Mouse (Mus musculus): ENCODE data around the gene Hectd2. TPM values are rescaled to one million over a fixed set of nuclear protein-coding genes. Genes with fewer than 3 reads are reported as not detected.

Hectd2 gene
- 7.7 and 8.1 TPM in 2 replicates for polyA plus RNA-seq (2015; fragmentation: Nextera tagmentation; extraction: Ambion mirVana)

- H3K36me3 ChIP-seq: no peaks in the 10 kb centered on the region
Measured at GRCm38 (mm10) chr19:36554046-36554784, at the start of gene Hectd2. Gene Hectd2, plus strand, starts transcription at chr19:36554639.

GRCm38 (mm10) chr19:36504716-36505115, 49.7 kb upstream of the Hectd2 start:
- H3K4me3 ChIP-seq: no peak overlapping the region
- 88% methylated on average over 2 of the region's 2 CpGs for WGBS
- H3K27ac ChIP-seq (replicated peaks): no peak overlapping the region
- 0 out of 2 replicates have a peak, but pooled peaks cover 3% of the 10 kb centered on the region for H3K4me1 ChIP-seq (replicated peaks)
- no peak overlapping the region for H3K4me2 ChIP-seq
- H3K27me3 ChIP-seq: no peaks in the 10 kb centered on the region
- H3K9ac ChIP-seq: no peak overlapping the region
- H3K36me3 ChIP-seq: no peaks in the 10 kb centered on the region
- no peak for ATAC-seq (ENCODE audit: low read depth)
- no peaks in the 10 kb centered on the region for H3K9me3 ChIP-seq

More at GRCm38 (mm10) chr19:36554046-36554784, at the start of gene Hectd2:
- peak within 1 kb of the TSS; percentile 92 for H3K27ac ChIP-seq (replicated peaks)
- ATAC-seq (ENCODE audit: low read depth): peak; percentile 91
- peaks cover 15% of the 10 kb centered on the region for H3K4me1 ChIP-seq (replicated peaks)
- 0% methylated on average over 28 of the region's 92 CpGs for WGBS
- peak within 1 kb of the TSS; percentile 91 for H3K9ac ChIP-seq
- peaks cover 10% of the 10 kb centered on the region for H3K27me3 ChIP-seq
- peak within 1 kb of the TSS; percentile 70 for H3K4me3 ChIP-seq
- H3K4me2 ChIP-seq: peak within 1 kb of the TSS; percentile 85
- no peaks in the 10 kb centered on the region for H3K9me3 ChIP-seq

GRCm38 (mm10) chr19:36511305-36511704, 43.1 kb upstream of the Hectd2 start:
- Histone ChIP-seq H3K4me3 (no peak overlapping the region), H3K9me3 (no peaks in the 10 kb centered on the region), H3K9ac (no peak overlapping the region), H3K27me3 (no peaks in the 10 kb centered on the region), H3K36me3 (no peaks in the 10 kb centered on the region), H3K4me2 (no peak overlapping the region), H3K27ac (replicated peaks) (no peak overlapping the region), H3K4me1 (replicated peaks) (0 out of 2 replicates have a peak, but pooled peaks cover 3% of the 10 kb centered on the region)
- no peak for ATAC-seq (ENCODE audit: low read depth)
- 79% methylated on average over 1 of the region's 1 CpGs for WGBS

- Histone ChIP-seq H3K27me3 (no peaks in the 10 kb centered on the region), H3K4me3 (no peak overlapping the region), H3K4me1 (replicated peaks) (peaks cover 17% of the 10 kb centered on the region), H3K9me3 (no peaks in the 10 kb centered on the region), H3K27ac (replicated peaks) (no peak overlapping the region), H3K4me2 (no peak overlapping the region), H3K36me3 (no peaks in the 10 kb centered on the region), H3K9ac (no peak overlapping the region)
- 20% methylated on average over 2 of the region's 2 CpGs for WGBS
- ATAC-seq (ENCODE audit: low read depth): peak; percentile 36; the same call in 1 of the 2 replicates
Measured at GRCm38 (mm10) chr19:36518461-36518860, 36.0 kb upstream of the Hectd2 start.

- Histone ChIP-seq H3K27ac (replicated peaks) (no peak overlapping the region), H3K4me1 (replicated peaks) (peaks cover 17% of the 10 kb centered on the region), H3K4me3 (no peak overlapping the region), H3K36me3 (no peaks in the 10 kb centered on the region), H3K9me3 (no peaks in the 10 kb centered on the region), H3K4me2 (no peak overlapping the region), H3K27me3 (no peaks in the 10 kb centered on the region), H3K9ac (no peak overlapping the region)
- 85% methylated on average over 2 of the region's 2 CpGs for WGBS
- no peak for ATAC-seq (ENCODE audit: low read depth)
Measured at GRCm38 (mm10) chr19:36521568-36521967, 32.9 kb upstream of the Hectd2 start.

- ATAC-seq (ENCODE audit: low read depth): no peak
- Histone ChIP-seq H3K36me3 (no peaks in the 10 kb centered on the region), H3K9me3 (no peaks in the 10 kb centered on the region), H3K27ac (replicated peaks) (no peak overlapping the region), H3K27me3 (no peaks in the 10 kb centered on the region), H3K4me3 (no peak overlapping the region), H3K4me2 (no peak overlapping the region), H3K9ac (no peak overlapping the region), H3K4me1 (replicated peaks) (peaks cover 17% of the 10 kb centered on the region)
- WGBS: 78% methylated on average over 3 of the region's 3 CpGs
Measured at GRCm38 (mm10) chr19:36522558-36523195, 31.8 kb upstream of the Hectd2 start.

GRCm38 (mm10) chr19:36525071-36525470, 29.4 kb upstream of the Hectd2 start:
- H3K27ac ChIP-seq (replicated peaks): no peak overlapping the region
- no peak overlapping the region for H3K4me3 ChIP-seq
- no peaks in the 10 kb centered on the region for H3K36me3 ChIP-seq
- no peak for ATAC-seq (ENCODE audit: low read depth)
- H3K4me1 ChIP-seq (replicated peaks): no peaks in the 10 kb centered on the region
- H3K27me3 ChIP-seq: no peaks in the 10 kb centered on the region
- no peak overlapping the region for H3K4me2 ChIP-seq
- H3K9ac ChIP-seq: no peak overlapping the region
- no peaks in the 10 kb centered on the region for H3K9me3 ChIP-seq

- Histone ChIP-seq H3K27me3 (0 out of 2 replicates have a peak, but pooled peaks cover 5% of the 10 kb centered on the region), H3K4me2 (no peak overlapping the region), H3K4me3 (no peak overlapping the region), H3K4me1 (replicated peaks) (peaks cover 33% of the 10 kb centered on the region), H3K36me3 (no peaks in the 10 kb centered on the region), H3K27ac (replicated peaks) (peak overlapping the region; percentile 85; the same call in 1 of the 2 replicates), H3K9me3 (no peaks in the 10 kb centered on the region), H3K9ac (no peak overlapping the region)
- WGBS: 64% methylated on average over 5 of the region's 5 CpGs
- ATAC-seq (ENCODE audit: low read depth): no peak
Measured at GRCm38 (mm10) chr19:36533082-36533481, 21.4 kb upstream of the Hectd2 start.

- H3K27ac ChIP-seq (replicated peaks): peak overlapping the region; percentile 85
- peak overlapping the region; percentile 39; the same call in 1 of the 2 replicates for H3K9ac ChIP-seq
- WGBS: 22% methylated on average over 17 of the region's 17 CpGs
- peak overlapping the region; percentile 17 for H3K4me3 ChIP-seq
- 0 out of 2 replicates have a peak, but pooled peaks cover 5% of the 10 kb centered on the region for H3K27me3 ChIP-seq
- H3K4me2 ChIP-seq: peak overlapping the region; percentile 52
- ATAC-seq (ENCODE audit: low read depth): peak; percentile 80
- no peaks in the 10 kb centered on the region for H3K9me3 ChIP-seq
- H3K4me1 ChIP-seq (replicated peaks): peaks cover 33% of the 10 kb centered on the region
- no peaks in the 10 kb centered on the region for H3K36me3 ChIP-seq
Measured at GRCm38 (mm10) chr19:36534011-36534765, 20.3 kb upstream of the Hectd2 start.

- Histone ChIP-seq H3K36me3 (no peaks in the 10 kb centered on the region), H3K9me3 (no peaks in the 10 kb centered on the region), H3K27me3 (0 out of 2 replicates have a peak, but pooled peaks cover 5% of the 10 kb centered on the region), H3K4me3 (peak overlapping the region; percentile 17; the same call in 1 of the 2 replicates), H3K4me1 (replicated peaks) (peaks cover 33% of the 10 kb centered on the region), H3K9ac (no peak overlapping the region), H3K27ac (replicated peaks) (peak overlapping the region; percentile 85), H3K4me2 (peak overlapping the region; percentile 52)
- peak; percentile 88 for ATAC-seq (ENCODE audit: low read depth)
- 17% methylated on average over 8 of the region's 8 CpGs for WGBS
Measured at GRCm38 (mm10) chr19:36534766-36535140, 19.7 kb upstream of the Hectd2 start.

GRCm38 (mm10) chr19:36535186-36535585, 19.3 kb upstream of the Hectd2 start:
- no peaks in the 10 kb centered on the region for H3K36me3 ChIP-seq
- 16% methylated on average over 2 of the region's 2 CpGs for WGBS
- H3K4me2 ChIP-seq: peak overlapping the region; percentile 52
- no peak overlapping the region for H3K9ac ChIP-seq
- H3K27ac ChIP-seq (replicated peaks): peak overlapping the region; percentile 85
- no peaks in the 10 kb centered on the region for H3K9me3 ChIP-seq
- peaks cover 33% of the 10 kb centered on the region for H3K4me1 ChIP-seq (replicated peaks)
- H3K27me3 ChIP-seq: 0 out of 2 replicates have a peak, but pooled peaks cover 5% of the 10 kb centered on the region
- H3K4me3 ChIP-seq: no peak overlapping the region
- peak; percentile 37 for ATAC-seq (ENCODE audit: low read depth)

- no peak for ATAC-seq (ENCODE audit: low read depth)
- H3K9me3 ChIP-seq: no peaks in the 10 kb centered on the region
- H3K36me3 ChIP-seq: no peaks in the 10 kb centered on the region
- H3K4me2 ChIP-seq: no peak overlapping the region
- H3K27ac ChIP-seq (replicated peaks): peak overlapping the region; percentile 85
- no peak overlapping the region for H3K4me3 ChIP-seq
- no peak overlapping the region for H3K9ac ChIP-seq
- peaks cover 33% of the 10 kb centered on the region for H3K4me1 ChIP-seq (replicated peaks)
- H3K27me3 ChIP-seq: 0 out of 2 replicates have a peak, but pooled peaks cover 5% of the 10 kb centered on the region
- 15% methylated on average over 6 of the region's 6 CpGs for WGBS
Measured at GRCm38 (mm10) chr19:36535878-36536277, 18.6 kb upstream of the Hectd2 start.
